Mouse (Mus musculus) CD4-positive, CD25-positive, alpha-beta regulatory T cell, adult 9 weeks (primary cell): ENCODE data around the gene Wls. TPM values are rescaled to one million over a fixed set of nuclear protein-coding genes. Genes with fewer than 3 reads are reported as not detected.

Experiments used
- polyA plus RNA-seq: library from polyadenylated mRNA; unstranded; fragments of 100-300 nt; shearing (Covaris generic); gene quantifications from one replicate; pipeline ENCODE4 v1.2.1, GENCODE M21; 2017

Gene Wls
- 118 TPM for polyA plus RNA-seq

GRCm38 (mm10) chr3:159839481-159839880 is at the start of gene Wls:
TSS of gene Wls (plus strand) at chr3:159839672.

Other genes starting within 250 kb of the Wls start
- gene Rpe65, start 240.5 kb upstream of the Wls start, polyA plus RNA-seq: not detected